Mouse (Mus musculus): ENCODE data around the gene Hoxd13.
A peak's percentile ranks its signal among the peaks of the same experiment; 100 is the strongest.

Hoxd13 gene

GRCm38 (mm10) chr2:74667842-74668357 lies at the start of gene Hoxd13:
TSS of gene Hoxd13 (plus strand) at chr2:74668310.
- DNase-seq (ENCODE audit: low spot score in 2 of 2), result no peak

GRCm38 (mm10) chr2:74619676-74620246 lies 48.3 kb upstream of the Hoxd13 start:
- no peak for DNase-seq (ENCODE audit: low spot score in 2 of 2)

GRCm38 (mm10) chr2:74620368-74620767 lies 47.7 kb upstream of the Hoxd13 start:
- DNase-seq (ENCODE audit: low spot score in 2 of 2), result no peak

- no peak for DNase-seq (ENCODE audit: low spot score in 2 of 2)
Measured at GRCm38 (mm10) chr2:74635412-74635811, 32.7 kb upstream of the Hoxd13 start.

- DNase-seq (ENCODE audit: low spot score in 2 of 2), result no peak
Measured at GRCm38 (mm10) chr2:74642431-74642830, 25.7 kb upstream of the Hoxd13 start.

- DNase-seq (ENCODE audit: low spot score in 2 of 2), result no peak
Measured at GRCm38 (mm10) chr2:74645631-74646030, 22.5 kb upstream of the Hoxd13 start.

- no peak for DNase-seq (ENCODE audit: low spot score in 2 of 2)
Measured at GRCm38 (mm10) chr2:74647082-74647864, 20.8 kb upstream of the Hoxd13 start.

GRCm38 (mm10) chr2:74652996-74653340 lies 15.1 kb upstream of the Hoxd13 start:
- no peak for DNase-seq (ENCODE audit: low spot score in 2 of 2)

- no peak for DNase-seq (ENCODE audit: low spot score in 2 of 2)
Measured at GRCm38 (mm10) chr2:74653781-74654535, 14.2 kb upstream of the Hoxd13 start.

GRCm38 (mm10) chr2:74654743-74655419 lies 13.2 kb upstream of the Hoxd13 start:
- DNase-seq (ENCODE audit: low spot score in 2 of 2), result no peak

GRCm38 (mm10) chr2:74655420-74655781 lies 12.7 kb upstream of the Hoxd13 start:
- peak in 1 of 2 experiments; percentile 78 for DNase-seq (ENCODE audit: low spot score in 2 of 2)

- DNase-seq (ENCODE audit: low spot score in 2 of 2), result peak in 1 of 2 experiments; percentile 73
Measured at GRCm38 (mm10) chr2:74655821-74656631, 12.1 kb upstream of the Hoxd13 start.

GRCm38 (mm10) chr2:74656632-74657021 lies 11.5 kb upstream of the Hoxd13 start:
- no peak for DNase-seq (ENCODE audit: low spot score in 2 of 2)

- no peak for DNase-seq (ENCODE audit: low spot score in 2 of 2)
Measured at GRCm38 (mm10) chr2:74657251-74658023, 10.7 kb upstream of the Hoxd13 start.

- no peak for DNase-seq (ENCODE audit: low spot score in 2 of 2)
Measured at GRCm38 (mm10) chr2:74658024-74658666, 10.0 kb upstream of the Hoxd13 start.

GRCm38 (mm10) chr2:74658667-74659371 lies 9.3 kb upstream of the Hoxd13 start:
- DNase-seq (ENCODE audit: low spot score in 2 of 2), result no peak

- no peak for DNase-seq (ENCODE audit: low spot score in 2 of 2)
Measured at GRCm38 (mm10) chr2:74659507-74660005, 8.6 kb upstream of the Hoxd13 start, which contains the start of gene Evx2. TSS of gene Evx2 (minus strand) at chr2:74659557.

GRCm38 (mm10) chr2:74660421-74661375 lies 7.4 kb upstream of the Hoxd13 start:
- no peak for DNase-seq (ENCODE audit: low spot score in 2 of 2)

All from spleen, postnatal 4 days (tissue).